Mouse (Mus musculus): ENCODE results near the gene Atp8b5. TPM values are rescaled to one million over a fixed set of nuclear protein-coding genes. Genes with fewer than 3 reads are reported as not detected.

Gene Atp8b5
- polyA plus RNA-seq, 1 experiment from 2014 or later: 0.40 TPM

GRCm38 (mm10) chr4:43371406-43371805, 104.4 kb downstream of the Atp8b5 start:
- H3K27ac ChIP-seq: no peak overlapping the region
- no peaks in the 10 kb centered on the region for H3K9me3 ChIP-seq
- H3K4me1 ChIP-seq (replicated peaks): no peaks in the 10 kb centered on the region
- WGBS: 72% methylated on average over 11 of the region's 11 CpGs
- H3K4me3 ChIP-seq: no peak overlapping the region
- ATAC-seq (ENCODE audit: low FRiP score): no peak
- H3K27me3 ChIP-seq: no peaks in the 10 kb centered on the region
- H3K36me3 ChIP-seq: no peaks in the 10 kb centered on the region
- H3K9ac ChIP-seq: no peak overlapping the region
- H3K4me2 ChIP-seq: no peak overlapping the region

GRCm38 (mm10) chr4:43372155-43372554, 105.2 kb downstream of the Atp8b5 start:
- H3K27me3 ChIP-seq: no peaks in the 10 kb centered on the region
- H3K9me3 ChIP-seq: no peaks in the 10 kb centered on the region
- H3K4me2 ChIP-seq: no peak overlapping the region
- no peak for ATAC-seq (ENCODE audit: low FRiP score)
- WGBS: 79% methylated on average over 4 of the region's 4 CpGs
- H3K9ac ChIP-seq: no peak overlapping the region
- H3K4me3 ChIP-seq: no peak overlapping the region
- H3K4me1 ChIP-seq (replicated peaks): no peaks in the 10 kb centered on the region
- H3K27ac ChIP-seq: no peak overlapping the region
- no peaks in the 10 kb centered on the region for H3K36me3 ChIP-seq

DNA sequence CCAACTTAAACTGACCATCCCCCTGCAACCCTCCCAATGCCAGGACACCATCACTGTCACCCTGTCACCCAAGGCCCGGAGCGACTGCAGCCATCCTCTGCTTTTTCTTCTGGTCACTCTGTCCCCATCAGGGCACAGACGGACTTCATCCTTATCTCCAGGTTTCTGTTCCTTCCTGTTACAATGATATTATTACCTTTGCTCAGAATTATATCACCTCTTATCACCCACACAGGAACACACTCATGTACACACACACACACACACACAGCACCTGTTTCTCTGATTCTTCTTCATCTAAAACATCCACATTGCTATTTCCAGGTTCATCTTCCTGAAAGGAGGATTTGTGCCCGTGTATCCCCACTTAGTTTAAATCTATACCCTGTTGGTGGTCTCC, 107.3 kb downstream of the Atp8b5 start:
- no peak for ATAC-seq (ENCODE audit: low FRiP score)
- Histone ChIP-seq H3K9ac (no peak overlapping the region), H3K27me3 (no peaks in the 10 kb centered on the region), H3K4me3 (no peak overlapping the region), H3K4me1 (replicated peaks) (no peaks in the 10 kb centered on the region), H3K27ac (no peak overlapping the region), H3K36me3 (no peaks in the 10 kb centered on the region), H3K4me2 (no peak overlapping the region), H3K9me3 (no peaks in the 10 kb centered on the region)
- whole genome bisulfite sequencing: 90% methylated on average over 4 of the region's 4 CpGs

GRCm38 (mm10) chr4:43379601-43380000, 112.6 kb downstream of the Atp8b5 start:
- no peak overlapping the region for H3K4me3 ChIP-seq
- H3K27me3 ChIP-seq: no peaks in the 10 kb centered on the region
- no peak overlapping the region for H3K4me2 ChIP-seq
- H3K9ac ChIP-seq: no peak overlapping the region
- no peaks in the 10 kb centered on the region for H3K9me3 ChIP-seq
- no peak for ATAC-seq (ENCODE audit: low FRiP score)
- WGBS: 90% methylated on average over 6 of the region's 6 CpGs
- H3K27ac ChIP-seq: no peak overlapping the region
- peaks cover 32% of the 10 kb centered on the region for H3K4me1 ChIP-seq (replicated peaks)
- H3K36me3 ChIP-seq: no peaks in the 10 kb centered on the region

DNA sequence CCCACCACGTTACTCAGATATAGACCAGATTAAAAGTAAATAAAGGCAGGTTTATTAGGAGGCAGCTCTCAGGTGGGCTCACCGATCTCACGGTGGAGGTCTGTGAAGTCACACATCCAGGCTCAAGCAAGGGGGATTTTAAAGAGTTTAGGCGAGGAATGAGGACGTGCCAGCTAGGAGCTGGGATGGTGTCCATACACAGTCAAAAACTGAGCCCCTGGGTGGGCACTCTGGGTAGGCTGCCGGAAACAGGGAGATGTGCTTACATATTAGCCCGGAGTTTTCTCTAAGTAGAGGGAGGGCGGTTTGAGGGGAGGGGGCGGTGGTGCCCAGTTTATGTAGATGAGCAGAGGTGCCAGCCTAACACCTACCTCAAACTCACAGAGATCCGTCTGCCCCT, 114.0 kb downstream of the Atp8b5 start:
- ATAC-seq (ENCODE audit: low FRiP score): peak; percentile 16; the same call in 1 of the 2 replicates
- WGBS: 61% methylated on average over 10 of the region's 10 CpGs
- no peaks in the 10 kb centered on the region for H3K27me3 ChIP-seq
- H3K9ac ChIP-seq: peak overlapping the region; percentile 86
- H3K9me3 ChIP-seq: no peaks in the 10 kb centered on the region
- peak overlapping the region; percentile 70 for H3K4me3 ChIP-seq
- H3K4me2 ChIP-seq: peak overlapping the region; percentile 81
- no peaks in the 10 kb centered on the region for H3K36me3 ChIP-seq
- peaks cover 35% of the 10 kb centered on the region for H3K4me1 ChIP-seq (replicated peaks)
- H3K27ac ChIP-seq: no peak overlapping the region

GRCm38 (mm10) chr4:43381408-43382154, 114.6 kb downstream of the Atp8b5 start, which contains the start of gene Rusc2:
Gene Rusc2 (plus strand): TSS chr4:43381979.
- no peaks in the 10 kb centered on the region for H3K27me3 ChIP-seq
- peak within 1 kb of the TSS; percentile 87 for H3K27ac ChIP-seq
- under 1% methylated on average over 53 of the region's 63 CpGs for WGBS
- H3K4me2 ChIP-seq: peak within 1 kb of the TSS; percentile 81
- peak within 1 kb of the TSS; percentile 70 for H3K4me3 ChIP-seq
- no peaks in the 10 kb centered on the region for H3K36me3 ChIP-seq
- H3K9me3 ChIP-seq: no peaks in the 10 kb centered on the region
- peaks cover 35% of the 10 kb centered on the region for H3K4me1 ChIP-seq (replicated peaks)
- H3K9ac ChIP-seq: peak within 1 kb of the TSS; percentile 86
- peak; percentile 95 for ATAC-seq (ENCODE audit: low FRiP score)

DNA sequence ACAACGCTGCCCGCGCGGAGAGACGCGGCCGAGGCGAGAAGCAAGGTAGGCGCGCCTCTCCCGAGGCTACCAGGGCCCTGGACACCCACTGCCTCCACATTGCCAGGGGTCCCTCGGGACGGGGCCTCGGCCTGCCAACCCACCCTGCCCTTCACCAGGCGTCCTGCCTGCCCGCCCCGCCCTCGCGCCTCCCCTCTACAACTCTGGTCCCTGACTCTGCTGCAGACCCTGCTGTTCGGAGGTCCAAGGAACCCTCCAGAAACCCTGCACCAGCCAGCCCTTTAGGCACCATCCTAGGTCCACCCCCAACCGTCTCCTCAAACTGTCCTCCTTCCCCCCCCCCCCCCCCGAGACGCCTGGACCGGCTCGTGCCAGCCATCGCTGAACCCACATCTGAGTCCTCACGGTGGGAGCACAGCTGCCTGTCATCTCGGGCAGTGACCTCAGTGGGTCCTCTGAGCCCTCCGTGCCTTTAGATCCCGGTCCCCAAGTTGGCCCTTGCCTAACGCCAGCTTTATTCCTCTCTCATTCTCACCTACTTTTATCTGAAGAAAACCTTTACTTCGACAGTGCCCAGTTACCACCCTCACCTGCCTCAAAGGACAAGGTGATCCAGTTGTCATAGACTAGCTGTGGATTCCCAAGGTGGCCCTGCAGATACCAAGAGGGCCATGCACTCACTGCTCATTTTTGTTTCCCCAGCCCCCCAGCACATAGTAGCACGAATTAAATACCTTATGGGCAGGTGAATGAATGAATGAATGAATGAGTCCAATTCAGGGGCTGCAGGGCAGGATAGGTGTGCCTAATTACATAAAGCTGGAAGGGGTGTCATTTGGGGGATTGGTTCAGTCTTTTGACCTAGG, 115.4 kb downstream of the Atp8b5 start:
- Histone ChIP-seq H3K9ac (peak overlapping the region; percentile 86), H3K9me3 (no peaks in the 10 kb centered on the region), H3K4me3 (peak overlapping the region; percentile 70), H3K4me2 (peak overlapping the region; percentile 81), H3K27ac (peak overlapping the region; percentile 87), H3K27me3 (no peaks in the 10 kb centered on the region), H3K4me1 (replicated peaks) (peaks cover 35% of the 10 kb centered on the region), H3K36me3 (no peaks in the 10 kb centered on the region)
- 9% methylated on average over 21 of the region's 33 CpGs for WGBS
- peak; percentile 83 for ATAC-seq (ENCODE audit: low FRiP score)

GRCm38 (mm10) chr4:43383246-43384082, 116.5 kb downstream of the Atp8b5 start:
- H3K4me2 ChIP-seq: peak overlapping the region; percentile 81
- H3K4me1 ChIP-seq (replicated peaks): peaks cover 35% of the 10 kb centered on the region
- H3K4me3 ChIP-seq: peak overlapping the region; percentile 70
- H3K36me3 ChIP-seq: no peaks in the 10 kb centered on the region
- H3K9ac ChIP-seq: peak overlapping the region; percentile 43
- H3K27me3 ChIP-seq: no peaks in the 10 kb centered on the region
- no peak overlapping the region for H3K27ac ChIP-seq
- H3K9me3 ChIP-seq: no peaks in the 10 kb centered on the region
- ATAC-seq (ENCODE audit: low FRiP score): no peak
- 70% methylated on average over 11 of the region's 11 CpGs for WGBS

- Histone ChIP-seq H3K9ac (no peak overlapping the region), H3K9me3 (no peaks in the 10 kb centered on the region), H3K4me3 (no peak overlapping the region), H3K27me3 (no peaks in the 10 kb centered on the region), H3K27ac (no peak overlapping the region), H3K4me1 (replicated peaks) (peaks cover 35% of the 10 kb centered on the region), H3K4me2 (peak overlapping the region; percentile 8; the same call in 1 of the 2 replicates), H3K36me3 (no peaks in the 10 kb centered on the region)
- no peak for ATAC-seq (ENCODE audit: low FRiP score)
- 88% methylated on average over 5 of the region's 5 CpGs for WGBS
Measured at GRCm38 (mm10) chr4:43384083-43384460, 117.1 kb downstream of the Atp8b5 start.

DNA sequence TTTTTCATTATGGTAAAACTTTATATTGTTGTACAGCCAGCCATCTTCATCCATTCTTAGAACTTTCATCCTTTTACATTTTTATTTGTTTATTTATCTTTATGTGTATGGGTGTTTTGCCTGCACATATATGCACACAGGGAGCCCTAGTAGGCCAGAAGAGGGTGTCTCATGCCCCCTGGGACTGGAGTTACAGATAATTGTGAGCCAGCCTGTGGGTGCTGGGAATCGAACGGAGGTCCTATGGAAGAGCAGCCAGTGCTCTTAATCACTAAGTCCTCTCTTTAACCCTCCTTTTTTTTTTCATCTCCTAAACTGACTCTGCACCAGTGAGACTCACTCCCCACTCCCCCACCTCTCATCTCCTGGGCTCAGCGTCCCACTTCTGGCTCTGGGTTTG, 117.6 kb downstream of the Atp8b5 start:
- Histone ChIP-seq H3K9ac (no peak overlapping the region), H3K4me3 (no peak overlapping the region), H3K36me3 (no peaks in the 10 kb centered on the region), H3K9me3 (no peaks in the 10 kb centered on the region), H3K4me1 (replicated peaks) (peaks cover 35% of the 10 kb centered on the region), H3K4me2 (no peak overlapping the region), H3K27ac (no peak overlapping the region), H3K27me3 (no peaks in the 10 kb centered on the region)
- WGBS: 94% methylated on average over 3 of the region's 3 CpGs
- ATAC-seq (ENCODE audit: low FRiP score): no peak

DNA sequence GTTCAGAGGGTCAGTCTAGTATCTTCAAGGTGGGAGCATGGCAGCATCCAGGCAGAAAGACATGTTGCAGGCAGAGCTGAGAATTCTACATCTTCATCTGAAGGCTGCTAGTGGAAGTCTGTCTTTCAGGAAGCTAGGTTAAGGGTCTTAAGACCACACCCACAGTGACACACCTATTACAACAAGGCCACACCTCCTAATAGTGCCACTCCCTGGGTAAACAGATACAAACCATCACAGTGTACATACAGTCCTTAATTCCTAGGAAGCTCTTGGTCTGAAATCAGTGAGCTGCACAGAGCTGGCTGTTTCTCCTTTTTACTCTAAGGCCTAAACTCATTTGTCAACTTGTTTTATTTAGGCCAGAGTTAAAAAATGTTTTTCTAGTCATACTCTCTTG, 120.0 kb downstream of the Atp8b5 start:
- no peak overlapping the region for H3K4me2 ChIP-seq
- no peaks in the 10 kb centered on the region for H3K36me3 ChIP-seq
- H3K9ac ChIP-seq: no peak overlapping the region
- H3K4me3 ChIP-seq: no peak overlapping the region
- no peaks in the 10 kb centered on the region for H3K27me3 ChIP-seq
- H3K4me1 ChIP-seq (replicated peaks): peaks cover 27% of the 10 kb centered on the region
- H3K27ac ChIP-seq: no peak overlapping the region
- H3K9me3 ChIP-seq: no peaks in the 10 kb centered on the region
- ATAC-seq (ENCODE audit: low FRiP score): no peak

DNA sequence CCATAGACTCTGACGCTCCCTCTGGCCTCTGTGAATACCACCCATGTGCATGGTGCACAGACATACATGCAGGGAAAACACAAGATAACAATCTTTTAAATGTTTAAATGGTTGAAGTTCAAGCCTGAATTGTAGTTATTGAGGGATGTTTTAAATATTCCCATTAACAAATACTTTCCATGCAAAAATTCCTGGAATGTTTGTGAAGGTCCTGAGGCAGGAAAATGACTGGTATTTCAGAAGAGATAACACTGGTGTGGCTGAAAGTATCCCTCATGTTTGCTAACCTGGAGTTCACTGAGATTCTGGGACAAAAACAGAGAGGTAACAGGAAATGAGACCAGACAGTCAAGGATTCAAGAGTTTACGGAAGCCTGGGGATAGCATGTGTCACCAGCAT, 122.4 kb downstream of the Atp8b5 start:
- Histone ChIP-seq H3K36me3 (no peaks in the 10 kb centered on the region), H3K4me1 (replicated peaks) (peaks cover 9% of the 10 kb centered on the region), H3K27me3 (no peaks in the 10 kb centered on the region), H3K9ac (no peak overlapping the region), H3K4me3 (no peak overlapping the region), H3K4me2 (no peak overlapping the region), H3K27ac (no peak overlapping the region), H3K9me3 (no peaks in the 10 kb centered on the region)
- no peak for ATAC-seq (ENCODE audit: low FRiP score)
- 93% methylated on average over 2 of the region's 2 CpGs for WGBS
